Mouse (Mus musculus) lung, postnatal 0 days (tissue): ENCODE results near the gene Kpna1. TPM values are rescaled to one million over a fixed set of nuclear protein-coding genes. Genes with fewer than 3 reads are reported as not detected.
A peak's percentile ranks its signal among the peaks of the same experiment; 100 is the strongest.

Experiments
- ATAC-seq: fragments of 200-750 bp; cut with Nextera tagmentation; 2 replicates; pipeline ENCODE4 v1.8.0; 2017; ENCODE audit warnings: moderate library complexity
- DNase-seq: peaks from one replicate; pipeline ENCODE4 v3.0.0-alpha.2; 2016; ENCODE audit warnings: low spot score
- H3K27ac ChIP-seq: fragments of 300-500 bp; sonication (generic); 2 replicates; pipeline ENCODE4 v1.5.1; 2014; ENCODE audit warnings: antibody characterized with exemption, mild to moderate bottlenecking, low read length, mixed read lengths
- H3K27me3 ChIP-seq: fragments of 300-500 bp; sonication (generic); replicated peaks from 2 replicates; pipeline ENCODE4 v1.6.1; 2014; ENCODE audit warnings: low read length, mixed read lengths; ENCODE audit not compliant: insufficient read depth
- H3K36me3 ChIP-seq: fragments of 300-500 bp; sonication (generic); 2 replicates; pipeline ENCODE4 v1.6.1; 2014; ENCODE audit warnings: low read length, mixed read lengths; ENCODE audit not compliant: insufficient read depth
- H3K4me1 ChIP-seq: fragments of 300-500 bp; sonication (generic); 2 replicates; pipeline ENCODE4 v1.6.1; 2014; ENCODE audit warnings: antibody characterized with exemption, low read depth, low read length, mixed read lengths; ENCODE audit not compliant: insufficient read depth
- H3K4me2 ChIP-seq: fragments of 300-500 bp; sonication (generic); replicated peaks from 2 replicates; pipeline ENCODE4 v1.6.1; 2014; ENCODE audit warnings: low read depth, mild to moderate bottlenecking, low read length, moderate library complexity, mixed read lengths
- H3K4me3 ChIP-seq: fragments of 300-500 bp; sonication (generic); 2 replicates; pipeline ENCODE4 v1.5.1; 2014; ENCODE audit warnings: low read depth, low read length
- H3K9ac ChIP-seq: fragments of 300-500 bp; sonication (generic); replicated peaks from 2 replicates; pipeline ENCODE4 v1.6.1; 2014; ENCODE audit warnings: low read depth, mild to moderate bottlenecking
- H3K9me3 ChIP-seq: fragments of 300-500 bp; sonication (generic); 2 replicates; pipeline ENCODE4 v1.6.1; 2016; ENCODE audit warnings: low read length, mixed read lengths
- CTCF ChIP-seq: IDR thresholded peaks from 2 replicates; pipeline ENCODE4 v1.5.1; 2016; ENCODE audit warnings: antibody characterized with exemption, mild to moderate bottlenecking
- EP300 ChIP-seq: IDR thresholded peaks from 2 replicates; pipeline ENCODE4 v1.6.1; 2016; ENCODE audit warnings: antibody characterized with exemption, mild to moderate bottlenecking, control low read depth
- WGBS: fragments of 180-500 bp; shearing (Covaris S2); extraction: QIAGEN DNeasy Blood & Tissue Kit; methylation state at CpG from one replicate; pipeline ENCODE4 v1.1.7; 2014; 5-methylcytosine and 5-hydroxymethylcytosine counted together
- polyA plus RNA-seq: library from polyadenylated mRNA; unstranded; fragments of >200 nt; fragmentation: Nextera tagmentation; extraction: Ambion mirVana; gene quantifications from 2 replicates; pipeline ENCODE4 v1.2.1, GENCODE M21; 2015

Gene Kpna1
- polyA plus RNA-seq, 1 experiment from 2014 or later, result 16.7 TPM

DNA sequence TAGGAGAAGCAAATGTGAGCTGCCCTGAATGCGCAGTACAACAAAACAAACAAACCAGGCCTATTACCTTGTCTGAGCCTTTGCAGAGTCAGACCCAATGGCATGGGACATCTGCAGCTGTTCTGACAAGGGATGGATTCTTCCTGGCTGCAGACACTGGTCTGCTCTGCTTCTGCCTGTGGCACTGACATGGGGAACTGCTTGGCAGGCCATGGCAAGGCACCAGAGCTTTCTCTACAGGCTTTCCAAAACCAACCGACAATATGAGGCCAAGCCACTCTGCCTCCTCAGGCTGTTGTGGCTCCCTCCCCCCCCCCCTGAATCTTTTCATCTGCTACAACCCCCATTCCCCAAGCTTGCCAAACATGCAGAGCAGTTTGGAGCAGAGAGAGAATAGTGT lies 84.8 kb downstream of the Kpna1 start:
- ATAC-seq, result no peak
- DNase-seq, result no peak
- H3K4me2 ChIP-seq, result no peak overlapping the region
- no peaks in the 10 kb centered on the region for H3K36me3 ChIP-seq
- 67% methylated on average over 2 of the region's 2 CpGs for WGBS
- no peak overlapping the region for H3K9ac ChIP-seq
- 0 out of 2 replicates have a peak, but pooled peaks cover 3% of the 10 kb centered on the region for H3K4me1 ChIP-seq
- no peak overlapping the region for H3K27ac ChIP-seq
- H3K4me3 ChIP-seq, result no peak overlapping the region
- TF ChIP-seq CTCF, result no peak
- H3K9me3 ChIP-seq, result no peaks in the 10 kb centered on the region
- no peaks in the 10 kb centered on the region for H3K27me3 ChIP-seq

DNA sequence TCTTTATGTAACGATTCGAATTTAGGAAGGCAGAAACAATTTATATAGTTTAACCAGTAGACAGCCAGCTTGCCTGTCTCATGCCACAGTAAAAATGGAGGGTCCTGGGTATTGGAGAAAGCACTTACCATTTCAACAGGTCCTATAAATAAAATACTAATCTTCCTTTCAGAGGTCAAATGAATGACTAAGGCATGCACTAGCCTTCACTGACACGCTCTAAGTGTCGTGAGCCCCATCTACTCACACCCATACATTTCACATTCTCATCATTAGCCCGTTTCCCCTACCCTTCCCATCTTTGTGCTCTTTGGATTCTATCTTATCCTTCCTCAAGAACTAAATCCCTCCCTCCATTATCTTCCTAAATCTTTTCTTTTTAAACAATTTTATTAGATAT lies 86.4 kb downstream of the Kpna1 start:
- Histone ChIP-seq H3K27ac (no peak overlapping the region), H3K9ac (no peak overlapping the region), H3K4me3 (no peak overlapping the region), H3K27me3 (no peaks in the 10 kb centered on the region), H3K4me1 (peaks cover 3% of the 10 kb centered on the region; the same call in 1 of the 2 replicates), H3K9me3 (no peaks in the 10 kb centered on the region), H3K4me2 (no peak overlapping the region), H3K36me3 (no peaks in the 10 kb centered on the region)
- no peak for ATAC-seq
- 74% methylated on average over 5 of the region's 5 CpGs for WGBS
- no peak for DNase-seq
- TF ChIP-seq CTCF (no peak), EP300 (no peak)

DNA sequence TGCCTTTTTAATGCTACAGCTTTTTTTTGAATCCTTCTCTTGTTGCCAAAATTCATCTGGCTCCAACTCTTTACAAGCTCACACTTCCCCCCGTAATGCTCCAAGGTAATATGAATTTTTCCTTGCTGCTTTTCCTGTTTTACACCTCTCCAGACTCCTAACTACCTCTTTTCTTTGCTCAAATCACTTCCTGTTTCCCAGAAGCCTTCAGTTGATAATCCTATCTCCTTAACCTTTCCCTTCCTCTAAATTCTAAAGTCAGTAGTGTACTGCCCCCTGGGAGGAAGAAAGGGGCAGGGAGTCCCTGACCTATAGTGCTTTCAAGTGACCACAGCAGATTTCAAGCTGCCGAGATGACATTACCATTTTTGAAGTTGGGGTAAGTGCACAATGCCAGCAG lies 89.1 kb downstream of the Kpna1 start:
- Histone ChIP-seq H3K4me3 (no peak overlapping the region), H3K27me3 (no peaks in the 10 kb centered on the region), H3K4me2 (no peak overlapping the region), H3K9ac (no peak overlapping the region), H3K4me1 (peaks cover 3% of the 10 kb centered on the region; the same call in 1 of the 2 replicates), H3K9me3 (no peaks in the 10 kb centered on the region), H3K36me3 (no peaks in the 10 kb centered on the region), H3K27ac (no peak overlapping the region)
- WGBS, result 54% methylated on average over 2 of the region's 2 CpGs
- ATAC-seq (no peak), DNase-seq (no peak)
- no peak for TF ChIP-seq EP300
- no peak; the same call in 1 of the 2 replicates for TF ChIP-seq CTCF

DNA sequence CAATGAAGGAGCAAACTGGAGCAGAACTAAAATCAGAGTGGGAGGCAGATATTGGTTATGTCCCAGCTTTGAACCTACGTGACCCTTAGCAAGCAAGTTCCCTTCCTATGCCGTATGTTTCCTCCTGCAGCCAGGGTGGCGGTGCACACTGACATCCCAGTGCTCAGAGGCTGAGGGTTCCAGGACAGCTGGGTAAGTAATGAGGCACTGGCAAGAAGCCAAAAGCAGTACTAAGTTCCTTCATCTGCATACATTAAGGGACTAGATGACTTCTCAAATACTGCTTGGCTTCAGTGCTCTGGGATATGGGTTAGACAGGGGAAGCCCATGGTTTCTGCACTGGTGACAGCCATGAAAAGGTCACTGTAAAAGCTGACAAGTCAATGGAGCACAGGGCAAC lies 89.8 kb downstream of the Kpna1 start:
- Histone ChIP-seq H3K27ac (no peak overlapping the region), H3K9me3 (no peaks in the 10 kb centered on the region), H3K36me3 (no peaks in the 10 kb centered on the region), H3K9ac (no peak overlapping the region), H3K4me1 (peaks cover 3% of the 10 kb centered on the region; the same call in 1 of the 2 replicates), H3K4me3 (no peak overlapping the region), H3K27me3 (no peaks in the 10 kb centered on the region), H3K4me2 (no peak overlapping the region)
- TF ChIP-seq EP300 (no peak), CTCF (no peak)
- DNase-seq (no peak), ATAC-seq (no peak)
- WGBS, result 44% methylated on average over 3 of the region's 3 CpGs

DNA sequence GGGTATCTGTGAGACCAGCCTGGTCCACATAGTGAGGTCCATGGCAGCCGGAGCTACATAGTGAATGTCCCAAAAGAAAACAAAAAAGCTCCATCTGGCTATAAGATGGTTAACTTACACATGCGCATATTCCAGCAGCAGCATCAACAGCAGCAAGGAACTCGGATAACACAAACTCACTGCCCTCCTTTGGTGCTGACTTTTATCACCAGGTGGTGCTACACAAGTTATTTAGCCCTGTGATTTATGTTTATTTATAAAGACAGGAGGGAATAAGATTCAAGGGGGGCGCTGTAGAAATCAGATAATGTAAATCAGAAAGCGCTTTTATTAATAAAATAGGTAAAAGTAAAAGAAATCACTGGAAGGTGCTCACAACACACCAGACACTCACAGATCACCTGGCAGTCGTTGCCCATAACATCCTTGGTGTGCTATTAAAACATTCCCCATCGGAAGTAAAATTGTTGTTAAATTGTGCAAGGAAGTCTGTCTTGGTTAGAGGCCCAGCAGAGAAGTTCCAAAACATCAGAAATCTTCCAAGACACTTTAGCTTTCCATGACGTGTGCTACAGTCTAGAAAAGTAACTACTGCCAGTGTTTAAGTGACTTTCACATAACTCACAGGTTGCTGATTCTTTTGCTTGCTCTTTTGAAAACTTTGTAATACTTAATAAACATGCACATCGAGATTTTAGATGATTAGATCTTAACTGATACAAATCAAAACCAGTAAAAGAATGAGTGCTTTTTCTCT lies 91.4 kb downstream of the Kpna1 start:
- DNase-seq, result peak; percentile 51
- H3K4me2 ChIP-seq, result peak overlapping the region; percentile 87; the same call in 1 of the 2 replicates
- peak overlapping the region; percentile 75 for H3K4me3 ChIP-seq
- no peak for ATAC-seq
- H3K36me3 ChIP-seq, result no peaks in the 10 kb centered on the region
- peak overlapping the region; percentile 14; the same call in 1 of the 2 replicates for H3K27ac ChIP-seq
- 25% methylated on average over 9 of the region's 9 CpGs for WGBS
- H3K4me1 ChIP-seq, result peaks cover 3% of the 10 kb centered on the region; the same call in 1 of the 2 replicates
- TF ChIP-seq CTCF (peak; percentile 27; the same call in 1 of the 2 replicates), EP300 (no peak; the same call in 1 of the 2 replicates)
- no peaks in the 10 kb centered on the region for H3K9me3 ChIP-seq
- H3K27me3 ChIP-seq, result no peaks in the 10 kb centered on the region
- peak overlapping the region; percentile 76; the same call in 1 of the 2 replicates for H3K9ac ChIP-seq

DNA sequence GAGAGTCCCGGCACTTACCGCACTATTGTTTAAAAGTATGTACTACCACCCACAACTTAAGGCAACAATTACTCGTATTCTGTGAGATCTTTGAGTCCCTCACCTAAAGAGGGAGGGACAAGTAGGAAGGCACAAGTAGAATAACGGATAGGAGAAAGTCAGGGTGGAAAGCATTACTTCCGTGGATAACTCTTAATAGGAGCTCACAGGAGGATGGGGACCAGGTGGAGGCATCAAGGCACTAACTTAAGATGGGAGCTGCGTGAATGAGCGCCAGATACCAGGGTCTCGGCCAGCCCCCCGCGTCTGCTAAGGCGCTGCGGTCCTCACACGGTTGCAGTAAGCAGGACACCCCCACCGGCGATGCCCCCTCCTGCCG lies 92.5 kb downstream of the Kpna1 start:
- ATAC-seq, result peak; percentile 20; the same call in 1 of the 2 replicates
- Histone ChIP-seq H3K4me2 (peak overlapping the region; percentile 87), H3K4me1 (peaks cover 3% of the 10 kb centered on the region; the same call in 1 of the 2 replicates), H3K27ac (peak overlapping the region; percentile 97), H3K27me3 (no peaks in the 10 kb centered on the region), H3K36me3 (no peaks in the 10 kb centered on the region), H3K9me3 (no peaks in the 10 kb centered on the region), H3K4me3 (peak overlapping the region; percentile 75), H3K9ac (peak overlapping the region; percentile 76)
- WGBS, result under 1% methylated on average over 16 of the region's 16 CpGs
- peak; percentile 56 for DNase-seq
- TF ChIP-seq CTCF (no peak), EP300 (no peak)
